Mouse (Mus musculus) lung, postnatal 0 days (tissue): ENCODE measurements around the gene Procr.

Experiments used
- CTCF ChIP-seq: IDR thresholded peaks from 2 replicates; pipeline ENCODE4 v1.5.1; 2016; ENCODE audit warnings: antibody characterized with exemption, mild to moderate bottlenecking
- EP300 ChIP-seq: IDR thresholded peaks from 2 replicates; pipeline ENCODE4 v1.6.1; 2016; ENCODE audit warnings: antibody characterized with exemption, mild to moderate bottlenecking, control low read depth

DNA sequence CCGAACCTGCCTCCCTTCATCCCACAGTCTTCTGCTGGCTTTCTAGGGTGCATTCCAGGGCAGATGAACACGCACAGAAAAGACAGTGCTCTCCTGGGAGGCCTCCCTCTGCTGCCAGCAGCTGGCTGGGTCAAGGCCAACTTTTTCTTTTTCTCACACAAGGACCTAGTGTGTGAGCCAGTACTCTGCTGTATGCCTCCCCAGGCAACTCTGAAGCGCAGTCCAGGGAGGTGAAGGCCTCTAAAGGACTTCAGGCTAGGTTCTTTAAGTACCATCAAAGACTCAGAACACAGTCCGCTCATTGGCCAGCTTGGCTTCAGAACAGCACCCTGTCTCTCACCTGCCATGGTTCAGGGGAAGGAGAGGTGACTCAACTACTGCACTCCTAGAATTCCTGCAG, 43.7 kb upstream of the Procr start:
- TF ChIP-seq CTCF (no peak), EP300 (no peak)
